Mouse (Mus musculus) forebrain, embryonic 15.5 days (tissue): Measurements from ENCODE around the gene Reg3a. TPM values are rescaled to one million over a fixed set of nuclear protein-coding genes. Genes with fewer than 3 reads are reported as not detected.

Source experiments
- polyA plus RNA-seq: library from polyadenylated mRNA; unstranded; fragments of >200 nt; fragmentation: Nextera tagmentation; extraction: Ambion mirVana; gene quantifications from 2 replicates; pipeline ENCODE4 v1.2.1, GENCODE M21; 2015

The Reg3a gene
- polyA plus RNA-seq, 1 experiment from 2014 or later, result not detected

Other genes starting within 250 kb of the Reg3a start
- not detected in 2 replicates for gene Reg3b, start 10.1 kb upstream of the Reg3a start, polyA plus RNA-seq
- not detected in 2 replicates for gene Reg3d, start 1.8 kb upstream of the Reg3a start, polyA plus RNA-seq
- gene Reg2, start 14.9 kb downstream of the Reg3a start, polyA plus RNA-seq, result not detected in 2 replicates
- not detected in 2 replicates for gene Reg1, start 42.0 kb downstream of the Reg3a start, polyA plus RNA-seq
- gene Reg3g, start 88.2 kb downstream of the Reg3a start, polyA plus RNA-seq, result not detected in 2 replicates